Mouse (Mus musculus) midbrain, embryonic 11.5 days (tissue): ENCODE measurements around the gene Olfr870. TPM values are rescaled to one million over a fixed set of nuclear protein-coding genes. Genes with fewer than 3 reads are reported as not detected.
"Not testable (repeated sequence)": the region's sequence is repeated elsewhere in the genome, so short reads cannot be mapped to it uniquely, and the experiment has no call there.

ENCODE experiments used
- ATAC-seq: fragments of 200-750 bp; cut with Nextera tagmentation; 2 replicates; pipeline ENCODE4 v1.8.0; 2017; ENCODE audit warnings: moderate TSS enrichment, moderate library complexity; ENCODE audit not compliant: low FRiP score
- DNase-seq: peaks from one replicate; pipeline ENCODE4 v3.0.0; 2015; ENCODE audit warnings: low spot score; ENCODE audit errors: missing footprints
- H3K27ac ChIP-seq: fragments of 300-500 bp; sonication (generic); 2 replicates; pipeline ENCODE4 v1.5.1; 2014; ENCODE audit warnings: low read depth, low read length
- H3K27me3 ChIP-seq: fragments of 300-500 bp; sonication (generic); 2 replicates; pipeline ENCODE4 v1.6.1; 2014; ENCODE audit warnings: mild to moderate bottlenecking, low read length, moderate library complexity, mixed read lengths; ENCODE audit not compliant: control insufficient read depth, insufficient read depth
- H3K36me3 ChIP-seq: fragments of 300-500 bp; sonication (generic); 2 replicates; pipeline ENCODE4 v1.6.1; 2014; ENCODE audit warnings: mild to moderate bottlenecking, low read length, moderate library complexity, mixed read lengths; ENCODE audit not compliant: control insufficient read depth, insufficient read depth
- H3K4me1 ChIP-seq: fragments of 300-500 bp; sonication (generic); 2 replicates; pipeline ENCODE4 v1.6.1; 2014; ENCODE audit warnings: low read length; ENCODE audit not compliant: control insufficient read depth, insufficient read depth
- H3K4me2 ChIP-seq: fragments of 300-500 bp; sonication (generic); 2 replicates; pipeline ENCODE4 v1.6.1; 2014; ENCODE audit warnings: mild to moderate bottlenecking, moderate library complexity
- H3K4me3 ChIP-seq: fragments of 300-500 bp; sonication (generic); 2 replicates; pipeline ENCODE4 v1.5.1; 2014; ENCODE audit warnings: low read depth, low read length
- H3K9ac ChIP-seq: fragments of 300-500 bp; sonication (generic); 2 replicates; pipeline ENCODE4 v1.6.1; 2014; ENCODE audit warnings: low read length
- H3K9me3 ChIP-seq: fragments of 300-500 bp; sonication (generic); 2 replicates; pipeline ENCODE4 v1.6.1; 2016; ENCODE audit warnings: low read length; ENCODE audit not compliant: control insufficient read depth
- WGBS: fragments of 180-500 bp; shearing (Covaris S2); extraction: QIAGEN DNeasy Blood & Tissue Kit; methylation state at CpG from one replicate; pipeline ENCODE4 v1.1.7; 2014; 5-methylcytosine and 5-hydroxymethylcytosine counted together
- polyA plus RNA-seq: library from polyadenylated mRNA; unstranded; fragments of >200 nt; fragmentation: Nextera tagmentation; extraction: Ambion mirVana; gene quantifications from 2 replicates; pipeline ENCODE4 v1.2.1, GENCODE M21; 2014

Gene Olfr870
- polyA plus RNA-seq, result not detected in 2 replicates

GRCm38 (mm10) chr9:20173957-20174356 is at the start of gene Olfr870:
Gene Olfr870, minus strand, starts transcription at chr9:20174057.
- Histone ChIP-seq H3K9me3 (peaks cover 6% of the 10 kb centered on the region), H3K4me1 (no peaks in the 10 kb centered on the region), H3K9ac (no peak within 1 kb of the TSS), H3K4me3 (no peak within 1 kb of the TSS), H3K27ac (no peak within 1 kb of the TSS), H3K4me2 (no peak within 1 kb of the TSS), H3K36me3 (no peaks in the 10 kb centered on the region), H3K27me3 (no peaks in the 10 kb centered on the region)
- DNase-seq (no peak), ATAC-seq (no peak)
- WGBS, result 83% methylated on average over 2 of the region's 2 CpGs

DNA sequence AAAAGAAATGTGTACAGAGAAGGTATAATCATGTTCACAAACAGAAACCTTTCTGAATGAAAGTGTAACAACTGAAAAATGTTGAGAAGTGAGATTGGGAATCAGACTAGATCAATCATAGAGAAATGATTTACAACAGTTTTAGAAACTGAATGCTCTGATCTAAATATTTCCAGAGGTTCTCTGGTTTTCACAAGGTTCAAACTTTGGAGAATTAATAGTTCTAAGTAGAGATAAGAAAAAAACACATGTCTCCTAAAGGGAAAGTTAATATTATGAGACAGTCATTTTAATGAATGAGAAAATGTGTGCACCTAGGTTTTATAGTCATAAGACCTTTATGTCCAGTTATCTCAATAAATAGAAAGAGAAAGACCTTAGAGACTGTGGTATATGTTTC is 38.0 kb upstream of the Olfr870 start, which contains the start of gene Olfr871:
Gene Olfr871 (plus strand): TSS at position 301 of the 400 bp plus-strand sequence.
- no peaks in the 10 kb centered on the region for H3K27me3 ChIP-seq
- ATAC-seq (no peak), DNase-seq (no peak)
- H3K27ac ChIP-seq, result no peak within 1 kb of the TSS
- H3K4me2 ChIP-seq, result no peak within 1 kb of the TSS
- peaks cover 2% of the 10 kb centered on the region; the same call in 1 of the 2 replicates for H3K9me3 ChIP-seq
- H3K9ac ChIP-seq, result no peak within 1 kb of the TSS
- no peak within 1 kb of the TSS for H3K4me3 ChIP-seq
- no peaks in the 10 kb centered on the region for H3K36me3 ChIP-seq
- no peaks in the 10 kb centered on the region for H3K4me1 ChIP-seq

- no peak for DNase-seq
- peaks cover 3% of the 10 kb centered on the region; the same call in 1 of the 2 replicates for H3K9me3 ChIP-seq
- no peak overlapping the region for H3K4me2 ChIP-seq
- H3K4me1 ChIP-seq, result no peaks in the 10 kb centered on the region
- H3K27ac ChIP-seq, result no peak overlapping the region
- no peaks in the 10 kb centered on the region for H3K36me3 ChIP-seq
- H3K4me3 ChIP-seq, result no peak overlapping the region
- H3K27me3 ChIP-seq, result no peaks in the 10 kb centered on the region
- ATAC-seq, result no peak
- no peak overlapping the region for H3K9ac ChIP-seq
- 71% methylated on average over 2 of the region's 2 CpGs for WGBS
Observed at GRCm38 (mm10) chr9:20211477-20211876, 37.6 kb upstream of the Olfr870 start.

GRCm38 (mm10) chr9:20210812-20211211 is 37.0 kb upstream of the Olfr870 start:
- whole genome bisulfite sequencing, result 60% methylated on average over 1 of the region's 1 CpGs
- H3K27ac ChIP-seq, result no peak overlapping the region
- no peak overlapping the region for H3K4me3 ChIP-seq
- no peak overlapping the region for H3K9ac ChIP-seq
- no peaks in the 10 kb centered on the region for H3K27me3 ChIP-seq
- no peaks in the 10 kb centered on the region for H3K4me1 ChIP-seq
- H3K9me3 ChIP-seq, result peaks cover 3% of the 10 kb centered on the region; the same call in 1 of the 2 replicates
- no peak overlapping the region for H3K4me2 ChIP-seq
- no peak for ATAC-seq
- H3K36me3 ChIP-seq, result no peaks in the 10 kb centered on the region
- DNase-seq, result no peak

- ATAC-seq, H3K27ac ChIP-seq, H3K4me2 ChIP-seq, DNase-seq, H3K9me3 ChIP-seq, H3K4me3 ChIP-seq, H3K36me3 ChIP-seq, H3K9ac ChIP-seq, H3K4me1 ChIP-seq, H3K27me3 ChIP-seq: not testable (repeated sequence)
- 90% methylated on average over 7 of the region's 7 CpGs for WGBS
Observed at GRCm38 (mm10) chr9:20203413-20203984, 29.6 kb upstream of the Olfr870 start.

- Histone ChIP-seq H3K36me3 (no peaks in the 10 kb centered on the region), H3K27ac (no peak overlapping the region), H3K9ac (no peak overlapping the region), H3K4me2 (no peak overlapping the region), H3K4me3 (no peak overlapping the region), H3K9me3 (peaks cover 3% of the 10 kb centered on the region; the same call in 1 of the 2 replicates), H3K4me1 (no peaks in the 10 kb centered on the region), H3K27me3 (no peaks in the 10 kb centered on the region)
- 54% methylated on average over 1 of the region's 1 CpGs for WGBS
- no peak for ATAC-seq
- DNase-seq, result no peak
Observed at GRCm38 (mm10) chr9:20202131-20202530, 28.3 kb upstream of the Olfr870 start.

DNA sequence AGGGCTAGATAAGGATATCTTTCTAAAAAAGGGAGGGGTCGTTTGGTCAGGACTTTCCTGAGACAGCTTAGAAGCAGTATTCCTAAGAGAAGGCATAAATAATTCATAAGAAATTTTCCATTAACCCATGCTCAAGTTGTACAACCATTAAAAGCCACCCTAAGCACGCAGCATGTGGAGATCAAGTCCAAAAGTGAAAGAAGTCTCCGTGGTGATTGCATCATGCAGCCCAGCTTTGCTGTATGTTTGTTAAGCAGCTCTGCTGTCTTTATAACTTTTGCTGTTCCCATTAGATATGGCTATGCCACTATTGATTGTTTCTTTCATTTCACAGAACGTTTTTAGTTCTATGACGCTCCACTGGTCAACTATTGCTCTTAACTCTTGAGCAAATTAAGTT is 5.6 kb upstream of the Olfr870 start:
- Histone ChIP-seq H3K9ac (no peak overlapping the region), H3K27me3 (no peaks in the 10 kb centered on the region), H3K4me1 (no peaks in the 10 kb centered on the region), H3K27ac (no peak overlapping the region), H3K4me3 (no peak overlapping the region), H3K4me2 (no peak overlapping the region), H3K9me3 (peaks cover 6% of the 10 kb centered on the region), H3K36me3 (no peaks in the 10 kb centered on the region)
- ATAC-seq (no peak), DNase-seq (no peak)
- WGBS, result 71% methylated on average over 5 of the region's 5 CpGs

DNA sequence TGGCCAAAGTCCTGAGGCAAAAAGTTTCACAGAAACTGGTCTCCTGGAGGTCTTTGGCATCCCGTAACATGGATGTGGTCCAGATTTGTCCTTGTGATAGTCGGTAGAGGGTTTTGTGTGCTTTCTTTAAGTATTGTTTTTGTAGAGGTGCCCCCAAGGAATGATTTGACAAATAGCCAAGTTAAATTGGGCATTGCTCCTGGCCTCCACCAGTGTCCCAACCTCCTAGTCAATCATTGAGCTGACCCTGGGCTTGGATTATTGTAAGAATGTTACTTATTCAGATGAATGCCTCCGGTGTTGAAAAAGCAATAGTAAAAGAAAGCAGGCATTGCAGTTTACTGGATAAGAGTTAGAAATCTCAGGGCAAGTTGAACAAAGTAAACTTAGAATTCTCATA is 24.2 kb downstream of the Olfr870 start:
- Histone ChIP-seq H3K36me3 (no peaks in the 10 kb centered on the region), H3K9me3 (peaks cover 8% of the 10 kb centered on the region; the same call in 1 of the 2 replicates), H3K27me3 (no peaks in the 10 kb centered on the region), H3K4me3 (no peak overlapping the region), H3K4me2 (no peak overlapping the region), H3K27ac (no peak overlapping the region), H3K9ac (no peak overlapping the region), H3K4me1 (no peaks in the 10 kb centered on the region)
- no peak for ATAC-seq
- WGBS, result 93% methylated on average over 3 of the region's 3 CpGs
- DNase-seq, result no peak

- no peak within 1 kb of the TSS for H3K9ac ChIP-seq
- ATAC-seq (no peak), DNase-seq (no peak)
- no peaks in the 10 kb centered on the region for H3K27me3 ChIP-seq
- no peak within 1 kb of the TSS for H3K4me3 ChIP-seq
- no peaks in the 10 kb centered on the region for H3K4me1 ChIP-seq
- no peaks in the 10 kb centered on the region for H3K9me3 ChIP-seq
- WGBS, result 86% methylated on average over 2 of the region's 2 CpGs
- no peaks in the 10 kb centered on the region for H3K36me3 ChIP-seq
- H3K4me2 ChIP-seq, result no peak within 1 kb of the TSS
- H3K27ac ChIP-seq, result no peak within 1 kb of the TSS
Observed at GRCm38 (mm10) chr9:20128709-20129108, 45.1 kb downstream of the Olfr870 start, which contains the start of gene Olfr869. Gene Olfr869, plus strand, starts transcription at chr9:20129009.
